Mouse (Mus musculus): Measurements from ENCODE around the gene Spi1. TPM values are rescaled to one million over a fixed set of nuclear protein-coding genes. Genes with fewer than 3 reads are reported as not detected.

The Spi1 gene
- polyA plus RNA-seq, 1 experiment: 17.4 TPM

DNA sequence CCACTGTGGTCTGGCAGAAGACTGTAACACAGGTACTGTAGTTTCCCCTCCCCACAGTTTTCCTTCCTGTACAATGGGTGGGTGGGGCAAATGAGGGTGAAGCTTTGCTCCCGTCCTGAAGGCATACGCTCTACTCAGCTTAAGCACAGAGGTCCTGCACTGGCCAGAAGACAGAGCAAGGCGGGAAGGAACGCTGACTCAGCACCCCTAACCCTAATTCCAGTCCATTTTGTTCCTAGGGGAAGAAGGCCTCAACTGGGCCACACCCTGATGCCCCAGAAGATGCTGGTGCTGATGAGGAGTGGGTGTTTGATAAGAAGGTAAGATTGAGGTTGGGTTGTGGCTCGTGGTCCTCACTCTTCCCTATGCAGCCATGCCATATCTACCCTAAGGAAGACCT is 46.6 kb downstream of the Spi1 start:
- TF ChIP-seq POLR2A (IDR thresholded peaks at IDR 0.05; ENCODE audit: low read depth, low read length) (no peak), CTCF (conservative IDR thresholded peaks at IDR 0.05; ENCODE audit: insufficient read depth, insufficient read length, low read depth, low read length) (no peak)
- Histone ChIP-seq H3K4me1 (ENCODE audit: control insufficient read depth, insufficient read depth, low read length) (no peaks in the 10 kb centered on the region), H3K27ac (ENCODE audit: insufficient read depth, low read depth, low read length) (no peak overlapping the region), H3K27me3 (replicated peaks; ENCODE audit: control insufficient read depth, insufficient read depth, low read length) (no peaks in the 10 kb centered on the region), H3K4me3 (ENCODE audit: insufficient read depth, low read depth, low read length) (no peak overlapping the region), H3K36me3 (ENCODE audit: control insufficient read depth, insufficient read depth, low read length) (no peaks in the 10 kb centered on the region)
- WGBS: 75% methylated on average over 5 of the region's 5 CpGs
- DNase-seq: no peak

GRCm38 (mm10) chr2:91130126-91130525 is 47.9 kb downstream of the Spi1 start:
- no peaks in the 10 kb centered on the region for H3K4me1 ChIP-seq (ENCODE audit: control insufficient read depth, insufficient read depth, low read length)
- no peaks in the 10 kb centered on the region for H3K27me3 ChIP-seq (replicated peaks; ENCODE audit: control insufficient read depth, insufficient read depth, low read length)
- H3K4me3 ChIP-seq (ENCODE audit: insufficient read depth, low read depth, low read length): no peak overlapping the region
- TF ChIP-seq POLR2A (IDR thresholded peaks at IDR 0.05; ENCODE audit: low read depth, low read length) (no peak), CTCF (conservative IDR thresholded peaks at IDR 0.05; ENCODE audit: insufficient read depth, insufficient read length, low read depth, low read length) (no peak)
- no peak for DNase-seq
- H3K36me3 ChIP-seq (ENCODE audit: control insufficient read depth, insufficient read depth, low read length): no peaks in the 10 kb centered on the region
- WGBS: 78% methylated on average over 6 of the region's 6 CpGs
- no peak overlapping the region for H3K27ac ChIP-seq (ENCODE audit: insufficient read depth, low read depth, low read length)

GRCm38 (mm10) chr2:91131251-91131650 is 49.1 kb downstream of the Spi1 start:
- 89% methylated on average over 15 of the region's 15 CpGs for WGBS
- no peaks in the 10 kb centered on the region for H3K4me1 ChIP-seq (ENCODE audit: control insufficient read depth, insufficient read depth, low read length)
- no peaks in the 10 kb centered on the region for H3K27me3 ChIP-seq (replicated peaks; ENCODE audit: control insufficient read depth, insufficient read depth, low read length)
- no peak overlapping the region for H3K27ac ChIP-seq (ENCODE audit: insufficient read depth, low read depth, low read length)
- H3K36me3 ChIP-seq (ENCODE audit: control insufficient read depth, insufficient read depth, low read length): no peaks in the 10 kb centered on the region
- TF ChIP-seq POLR2A (IDR thresholded peaks at IDR 0.05; ENCODE audit: low read depth, low read length) (no peak), CTCF (conservative IDR thresholded peaks at IDR 0.05; ENCODE audit: insufficient read depth, insufficient read length, low read depth, low read length) (no peak)
- no peak overlapping the region for H3K4me3 ChIP-seq (ENCODE audit: insufficient read depth, low read depth, low read length)
- no peak for DNase-seq

GRCm38 (mm10) chr2:91132035-91132434 is 49.8 kb downstream of the Spi1 start:
- Histone ChIP-seq H3K27ac (ENCODE audit: insufficient read depth, low read depth, low read length) (no peak overlapping the region), H3K27me3 (replicated peaks; ENCODE audit: control insufficient read depth, insufficient read depth, low read length) (no peaks in the 10 kb centered on the region), H3K4me1 (ENCODE audit: control insufficient read depth, insufficient read depth, low read length) (no peaks in the 10 kb centered on the region), H3K4me3 (ENCODE audit: insufficient read depth, low read depth, low read length) (no peak overlapping the region), H3K36me3 (ENCODE audit: control insufficient read depth, insufficient read depth, low read length) (no peaks in the 10 kb centered on the region)
- WGBS: 80% methylated on average over 3 of the region's 3 CpGs
- no peak for DNase-seq
- TF ChIP-seq CTCF (conservative IDR thresholded peaks at IDR 0.05; ENCODE audit: insufficient read depth, insufficient read length, low read depth, low read length): no peak
- TF ChIP-seq POLR2A (IDR thresholded peaks at IDR 0.05; ENCODE audit: low read depth, low read length): no peak

GRCm38 (mm10) chr2:91136513-91137412 is 54.6 kb downstream of the Spi1 start:
- H3K4me3 ChIP-seq (ENCODE audit: insufficient read depth, low read depth, low read length): no peak overlapping the region
- H3K4me1 ChIP-seq (ENCODE audit: control insufficient read depth, insufficient read depth, low read length): no peaks in the 10 kb centered on the region
- 77% methylated on average over 11 of the region's 11 CpGs for WGBS
- H3K36me3 ChIP-seq (ENCODE audit: control insufficient read depth, insufficient read depth, low read length): no peaks in the 10 kb centered on the region
- H3K27ac ChIP-seq (ENCODE audit: insufficient read depth, low read depth, low read length): no peak overlapping the region
- DNase-seq: no peak
- TF ChIP-seq CTCF (conservative IDR thresholded peaks at IDR 0.05; ENCODE audit: insufficient read depth, insufficient read length, low read depth, low read length) (no peak), POLR2A (IDR thresholded peaks at IDR 0.05; ENCODE audit: low read depth, low read length) (no peak)
- H3K27me3 ChIP-seq (replicated peaks; ENCODE audit: control insufficient read depth, insufficient read depth, low read length): no peaks in the 10 kb centered on the region

GRCm38 (mm10) chr2:91137481-91137880 is 55.3 kb downstream of the Spi1 start:
- H3K4me1 ChIP-seq (ENCODE audit: control insufficient read depth, insufficient read depth, low read length): no peaks in the 10 kb centered on the region
- H3K27ac ChIP-seq (ENCODE audit: insufficient read depth, low read depth, low read length): no peak overlapping the region
- no peak for DNase-seq
- TF ChIP-seq POLR2A (IDR thresholded peaks at IDR 0.05; ENCODE audit: low read depth, low read length): no peak
- no peak for TF ChIP-seq CTCF (conservative IDR thresholded peaks at IDR 0.05; ENCODE audit: insufficient read depth, insufficient read length, low read depth, low read length)
- 84% methylated on average over 6 of the region's 6 CpGs for WGBS
- H3K4me3 ChIP-seq (ENCODE audit: insufficient read depth, low read depth, low read length): no peak overlapping the region
- H3K27me3 ChIP-seq (replicated peaks; ENCODE audit: control insufficient read depth, insufficient read depth, low read length): no peaks in the 10 kb centered on the region
- no peaks in the 10 kb centered on the region for H3K36me3 ChIP-seq (ENCODE audit: control insufficient read depth, insufficient read depth, low read length)

- no peaks in the 10 kb centered on the region for H3K36me3 ChIP-seq (ENCODE audit: control insufficient read depth, insufficient read depth, low read length)
- no peak overlapping the region for H3K27ac ChIP-seq (ENCODE audit: insufficient read depth, low read depth, low read length)
- H3K4me1 ChIP-seq (ENCODE audit: control insufficient read depth, insufficient read depth, low read length): no peaks in the 10 kb centered on the region
- WGBS: 74% methylated on average over 5 of the region's 5 CpGs
- H3K27me3 ChIP-seq (replicated peaks; ENCODE audit: control insufficient read depth, insufficient read depth, low read length): no peaks in the 10 kb centered on the region
- no peak overlapping the region for H3K4me3 ChIP-seq (ENCODE audit: insufficient read depth, low read depth, low read length)
- TF ChIP-seq CTCF (conservative IDR thresholded peaks at IDR 0.05; ENCODE audit: insufficient read depth, insufficient read length, low read depth, low read length): no peak
- no peak for TF ChIP-seq POLR2A (IDR thresholded peaks at IDR 0.05; ENCODE audit: low read depth, low read length)
- no peak for DNase-seq
These were observed 57.1 kb downstream of the Spi1 start for GRCm38 (mm10) chr2:91139311-91139710.
